ENCODE assay signal across 8 mouse cellular contexts in the genomic region with DNA sequence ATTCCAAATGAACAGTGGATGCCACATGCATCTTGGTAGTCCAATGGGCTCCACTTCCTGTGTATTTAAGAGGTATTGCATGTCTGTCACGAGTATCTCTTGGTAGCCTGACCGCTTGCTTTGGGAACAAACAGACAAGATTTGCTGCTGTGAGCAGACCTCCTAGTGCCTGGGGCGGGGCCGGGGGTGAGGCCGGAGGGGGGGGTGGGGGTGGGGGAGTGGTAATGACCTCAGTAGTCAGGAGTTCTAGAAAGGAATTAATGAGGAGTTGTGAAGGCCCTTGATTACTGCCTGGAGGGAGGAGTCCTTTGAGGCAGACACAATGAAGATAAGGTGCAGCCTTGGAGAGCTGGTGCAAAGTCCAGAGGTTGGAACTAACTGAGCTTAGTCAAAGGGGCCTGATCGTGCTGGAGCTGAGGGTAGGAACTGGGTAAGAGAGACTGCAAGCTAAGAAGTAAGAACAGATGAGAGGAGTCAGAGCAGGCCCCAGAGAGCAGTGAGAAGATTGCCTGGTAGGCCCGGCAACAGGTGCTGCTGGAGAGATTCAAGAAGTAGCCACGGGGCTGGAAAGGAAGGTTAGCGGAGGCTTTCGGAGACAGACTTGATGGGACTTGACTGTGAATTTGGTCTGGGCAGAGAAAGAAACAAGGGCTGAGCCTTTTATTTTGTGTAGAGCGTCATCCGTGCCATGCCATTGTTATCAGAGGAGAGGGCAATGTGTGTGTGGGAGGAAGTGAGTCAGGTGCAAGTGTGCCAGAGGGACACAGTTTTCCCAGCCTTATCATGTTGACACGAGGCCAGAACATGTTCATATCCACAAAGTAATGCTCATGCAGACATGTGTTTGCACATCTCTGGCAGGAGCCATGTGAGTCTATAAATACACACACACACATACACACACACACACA. TPM values are rescaled to one million over a fixed set of nuclear protein-coding genes. Genes with fewer than 3 reads are reported as not detected.
DNase-seq lines count a peak whose midpoint lies in the region; ATAC-seq lines count a peak whose summit lies in the region.

No protein-coding gene starts in this region.

- no peaks in the 10 kb centered on the region for H3K27me3 ChIP-seq in hindbrain, embryonic 10.5 days (ENCODE audit: insufficient read depth, poor library complexity, severe bottlenecking)
- H3K27me3 ChIP-seq in hindbrain, embryonic 11.5 days (ENCODE audit: control insufficient read depth, insufficient read depth, low read length): no peaks in the 10 kb centered on the region
- no peaks in the 10 kb centered on the region for H3K27me3 ChIP-seq in heart, embryonic 11.5 days (ENCODE audit: control insufficient read depth, insufficient read depth, low read length)
- H3K27me3 ChIP-seq in limb, embryonic 15.5 days: no peaks in the 10 kb centered on the region

- no peak for ATAC-seq in hindbrain, embryonic 11.5 days (ENCODE audit: low FRiP score)
- peak; percentile 49 for ATAC-seq in heart, embryonic 11.5 days (replicated peaks; ENCODE audit: insufficient number of reproducible peaks, low FRiP score, low TSS enrichment)
- ATAC-seq in limb, embryonic 15.5 days (ENCODE audit: insufficient number of reproducible peaks, low FRiP score, low TSS enrichment, low read depth): no peak

- H3K9ac ChIP-seq in hindbrain, embryonic 11.5 days (ENCODE audit: low read depth, low read length): no peak overlapping the region
- H3K9ac ChIP-seq in heart, embryonic 11.5 days (ENCODE audit: low read depth, low read length): peak overlapping the region; percentile 63; the same call in 1 of the 2 replicates
- H3K9ac ChIP-seq in limb, embryonic 15.5 days: no peak overlapping the region

- no peak for DNase-seq in hindbrain, embryonic 10.5 days (ENCODE audit: low spot score)
- no peak for DNase-seq in hindbrain, embryonic 11.5 days (ENCODE audit: low spot score)
- DNase-seq in MEL-GATA-1-ER (ENCODE audit: extremely low read depth, low read depth): peak; percentile 41
- peak; percentile 66 for DNase-seq in testis, postnatal 14 days (ENCODE audit: low spot score)
- DNase-seq in cerebellum, adult 8-10 months: no peak
- no peak for DNase-seq in frontal cortex, postnatal 36 days (ENCODE audit: low spot score in 2 of 2)

- 50% methylated on average over 13 of the region's 13 CpGs for WGBS in hindbrain, embryonic 10.5 days
- WGBS in hindbrain, embryonic 11.5 days: 51% methylated on average over 13 of the region's 13 CpGs
- 27% methylated on average over 13 of the region's 13 CpGs for WGBS in heart, embryonic 11.5 days (ENCODE audit: insufficient replicate concordance)
- 43% methylated on average over 13 of the region's 13 CpGs for WGBS in limb, embryonic 15.5 days

- peaks cover 27% of the 10 kb centered on the region for H3K36me3 ChIP-seq in hindbrain, embryonic 10.5 days
- H3K36me3 ChIP-seq in hindbrain, embryonic 11.5 days (ENCODE audit: control insufficient read depth, insufficient read depth, low read length): no peaks in the 10 kb centered on the region
- H3K36me3 ChIP-seq in heart, embryonic 11.5 days (ENCODE audit: control insufficient read depth, insufficient read depth, low read length): peaks cover 5% of the 10 kb centered on the region; the same call in 1 of the 2 replicates
- H3K36me3 ChIP-seq in limb, embryonic 15.5 days: peaks cover 26% of the 10 kb centered on the region

- peak overlapping the region; percentile 6; the same call in 1 of the 2 replicates for H3K4me3 ChIP-seq in hindbrain, embryonic 10.5 days
- no peak overlapping the region for H3K4me3 ChIP-seq in hindbrain, embryonic 11.5 days (ENCODE audit: low read depth, low read length)
- no peak overlapping the region; the same call in 1 of the 2 replicates for H3K4me3 ChIP-seq in heart, embryonic 11.5 days (ENCODE audit: low read depth, low read length)
- H3K4me3 ChIP-seq in limb, embryonic 15.5 days: no peak overlapping the region

- 0 out of 2 replicates have a peak overlapping the region, but pooled peaks have one; percentile 43 for H3K27ac ChIP-seq in hindbrain, embryonic 10.5 days
- no peak overlapping the region for H3K27ac ChIP-seq in hindbrain, embryonic 11.5 days (ENCODE audit: low read depth, low read length)
- H3K27ac ChIP-seq in heart, embryonic 11.5 days (ENCODE audit: low read depth, low read length): peak overlapping the region; percentile 87
- peak overlapping the region; percentile 54; the same call in 1 of the 2 replicates for H3K27ac ChIP-seq in limb, embryonic 15.5 days

- H3K9me3 ChIP-seq in hindbrain, embryonic 10.5 days: no peaks in the 10 kb centered on the region
- H3K9me3 ChIP-seq in hindbrain, embryonic 11.5 days (ENCODE audit: control insufficient read depth, low read length): no peaks in the 10 kb centered on the region
- no peaks in the 10 kb centered on the region for H3K9me3 ChIP-seq in heart, embryonic 11.5 days (replicated peaks; ENCODE audit: control insufficient read depth, low read length)
- no peaks in the 10 kb centered on the region for H3K9me3 ChIP-seq in limb, embryonic 15.5 days

- no peak overlapping the region for H3K4me2 ChIP-seq in hindbrain, embryonic 11.5 days (replicated peaks; ENCODE audit: low read depth, low read length)
- peak overlapping the region; percentile 49 for H3K4me2 ChIP-seq in heart, embryonic 11.5 days
- H3K4me2 ChIP-seq in limb, embryonic 15.5 days: no peak overlapping the region

- H3K4me1 ChIP-seq in hindbrain, embryonic 10.5 days (replicated peaks): peaks cover 58% of the 10 kb centered on the region
- peaks cover 2% of the 10 kb centered on the region; the same call in 1 of the 2 replicates for H3K4me1 ChIP-seq in hindbrain, embryonic 11.5 days (replicated peaks; ENCODE audit: control insufficient read depth, insufficient read depth, low read length)
- H3K4me1 ChIP-seq in heart, embryonic 11.5 days (ENCODE audit: control insufficient read depth, insufficient read depth, low read length): peaks cover 51% of the 10 kb centered on the region
- peaks cover 44% of the 10 kb centered on the region for H3K4me1 ChIP-seq in limb, embryonic 15.5 days

RNA-seq across cellular contexts. Expression of gene Wsb2, which starts 3.8 kb away (rescaled TPM):
- polyA plus RNA-seq in hindbrain, embryonic 10.5 days (2016; fragmentation: Nextera tagmentation; extraction: Ambion mirVana): 56.9 and 86.8 TPM in 2 replicates
- polyA plus RNA-seq in hindbrain, embryonic 11.5 days (2014; fragmentation: Nextera tagmentation; extraction: Ambion mirVana): 88.9 and 98.0 TPM in 2 replicates
- 77.0 and 88.9 TPM in 2 replicates for polyA plus RNA-seq in heart, embryonic 11.5 days (2014; fragmentation: Nextera tagmentation; extraction: Ambion mirVana)
- 66.9 and 74.6 TPM in 2 replicates for polyA plus RNA-seq in limb, embryonic 15.5 days (2015; fragmentation: Nextera tagmentation; extraction: Ambion mirVana)

RNA-seq across cellular contexts. Expression of gene Rfc5, which starts 28.0 kb away (rescaled TPM):
- 109 and 135 TPM in 2 replicates for polyA plus RNA-seq in hindbrain, embryonic 10.5 days (2016; fragmentation: Nextera tagmentation; extraction: Ambion mirVana)
- 72.1 and 82.9 TPM in 2 replicates for polyA plus RNA-seq in hindbrain, embryonic 11.5 days (2014; fragmentation: Nextera tagmentation; extraction: Ambion mirVana)
- 73.7 and 77.8 TPM in 2 replicates for polyA plus RNA-seq in heart, embryonic 11.5 days (2014; fragmentation: Nextera tagmentation; extraction: Ambion mirVana)
- polyA plus RNA-seq in limb, embryonic 15.5 days (2015; fragmentation: Nextera tagmentation; extraction: Ambion mirVana): 64.7 and 67.2 TPM in 2 replicates

RNA-seq across cellular contexts. Expression of gene Vsig10, which starts 42.0 kb away (rescaled TPM):
- polyA plus RNA-seq in hindbrain, embryonic 10.5 days (2016; fragmentation: Nextera tagmentation; extraction: Ambion mirVana): 1.8 and 3.4 TPM in 2 replicates
- polyA plus RNA-seq in hindbrain, embryonic 11.5 days (2014; fragmentation: Nextera tagmentation; extraction: Ambion mirVana): 1.3 and 2.0 TPM in 2 replicates
- 4.4 and 4.7 TPM in 2 replicates for polyA plus RNA-seq in heart, embryonic 11.5 days (2014; fragmentation: Nextera tagmentation; extraction: Ambion mirVana)
- 10.2 and 11.7 TPM in 2 replicates for polyA plus RNA-seq in limb, embryonic 15.5 days (2015; fragmentation: Nextera tagmentation; extraction: Ambion mirVana)

RNA-seq across cellular contexts. Expression of gene Ksr2, which starts 52.9 kb away (rescaled TPM):
- polyA plus RNA-seq in hindbrain, embryonic 10.5 days (2016; fragmentation: Nextera tagmentation; extraction: Ambion mirVana): 0.92 and 2.1 TPM in 2 replicates
- polyA plus RNA-seq in hindbrain, embryonic 11.5 days (2014; fragmentation: Nextera tagmentation; extraction: Ambion mirVana): 1.6 and 2.9 TPM in 2 replicates
- 0.15 and 0.19 TPM in 2 replicates for polyA plus RNA-seq in heart, embryonic 11.5 days (2014; fragmentation: Nextera tagmentation; extraction: Ambion mirVana)
- polyA plus RNA-seq in limb, embryonic 15.5 days (2015; fragmentation: Nextera tagmentation; extraction: Ambion mirVana): 0.12 and 0.17 TPM in 2 replicates

Comparison
In these comparisons a context has a peak if more than half of its experiments do, and no peak if none do; other contexts are left out.
1. DNase-seq: peak in MEL-GATA-1-ER (single experiment) and testis, postnatal 14 days (single experiment); none in hindbrain, embryonic 10.5 days (single experiment), hindbrain, embryonic 11.5 days (single experiment), cerebellum, adult 8-10 months (single experiment) and frontal cortex, postnatal 36 days (0 of 2).